Mouse (Mus musculus): Measurements from ENCODE around the gene Msh5. TPM values are rescaled to one million over a fixed set of nuclear protein-coding genes. Genes with fewer than 3 reads are reported as not detected.
A peak's percentile ranks its signal among the peaks of the same experiment; 100 is the strongest.

The Msh5 gene
- 2.2 and 2.3 TPM in 2 replicates for polyA plus RNA-seq (2012; rRNA removed)

- Histone ChIP-seq H3K27me3 (ENCODE audit: control insufficient read depth, insufficient read depth, low read length) (no peaks in the 10 kb centered on the region), H3K36me3 (ENCODE audit: control insufficient read depth, insufficient read depth, low read length) (no peaks in the 10 kb centered on the region), H3K4me3 (ENCODE audit: low read depth, low read length) (peak within 1 kb of the TSS; percentile 65), H3K27ac (ENCODE audit: insufficient read depth, low read depth, low read length) (peak within 1 kb of the TSS; percentile 97), H3K4me1 (ENCODE audit: control insufficient read depth, insufficient read depth, insufficient read length, low read length) (peaks cover 22% of the 10 kb centered on the region)
- WGBS = under 1% methylated on average over 33 of the region's 33 CpGs
- no peak; the same call in 1 of the 2 replicates for TF ChIP-seq POLR2A (IDR thresholded peaks at IDR 0.05; ENCODE audit: low read depth, low read length)
- no peak for TF ChIP-seq CTCF (IDR thresholded peaks at IDR 0.05; ENCODE audit: extremely low read depth, insufficient read length, insufficient replicate concordance, low read depth, low read length)
Observed at GRCm38 (mm10) chr17:35046681-35047455, at the start of gene Msh5. TSS of gene Msh5 (minus strand) at chr17:35046745.

GRCm38 (mm10) chr17:35094475-35095365, 48.2 kb upstream of the Msh5 start:
- H3K4me3 ChIP-seq (ENCODE audit: low read depth, low read length) = no peak overlapping the region
- peaks cover 63% of the 10 kb centered on the region for H3K36me3 ChIP-seq (ENCODE audit: control insufficient read depth, insufficient read depth, low read length)
- peaks cover 3% of the 10 kb centered on the region for H3K4me1 ChIP-seq (ENCODE audit: control insufficient read depth, insufficient read depth, insufficient read length, low read length)
- 83% methylated on average over 15 of the region's 15 CpGs for WGBS
- no peaks in the 10 kb centered on the region for H3K27me3 ChIP-seq (ENCODE audit: control insufficient read depth, insufficient read depth, low read length)
- no peak overlapping the region for H3K27ac ChIP-seq (ENCODE audit: insufficient read depth, low read depth, low read length)
- TF ChIP-seq CTCF (IDR thresholded peaks at IDR 0.05; ENCODE audit: extremely low read depth, insufficient read length, insufficient replicate concordance, low read depth, low read length) = no peak

- H3K4me1 ChIP-seq (ENCODE audit: control insufficient read depth, insufficient read depth, insufficient read length, low read length) = no peaks in the 10 kb centered on the region
- H3K4me3 ChIP-seq (ENCODE audit: low read depth, low read length) = no peak overlapping the region
- H3K36me3 ChIP-seq (ENCODE audit: control insufficient read depth, insufficient read depth, low read length) = peaks cover 50% of the 10 kb centered on the region
- TF ChIP-seq CTCF (IDR thresholded peaks at IDR 0.05; ENCODE audit: extremely low read depth, insufficient read length, insufficient replicate concordance, low read depth, low read length) (no peak), POLR2A (IDR thresholded peaks at IDR 0.05; ENCODE audit: low read depth, low read length) (no peak)
- no peak overlapping the region for H3K27ac ChIP-seq (ENCODE audit: insufficient read depth, low read depth, low read length)
- no peaks in the 10 kb centered on the region for H3K27me3 ChIP-seq (ENCODE audit: control insufficient read depth, insufficient read depth, low read length)
- 92% methylated on average over 14 of the region's 14 CpGs for WGBS
Observed at GRCm38 (mm10) chr17:35092403-35093198, 46.1 kb upstream of the Msh5 start.

GRCm38 (mm10) chr17:35090166-35090932, 43.8 kb upstream of the Msh5 start:
- 56% methylated on average over 8 of the region's 8 CpGs for WGBS
- Histone ChIP-seq H3K36me3 (ENCODE audit: control insufficient read depth, insufficient read depth, low read length) (peaks cover 35% of the 10 kb centered on the region), H3K27me3 (ENCODE audit: control insufficient read depth, insufficient read depth, low read length) (no peaks in the 10 kb centered on the region), H3K4me3 (ENCODE audit: low read depth, low read length) (peak overlapping the region; percentile 30), H3K4me1 (ENCODE audit: control insufficient read depth, insufficient read depth, insufficient read length, low read length) (no peaks in the 10 kb centered on the region), H3K27ac (ENCODE audit: insufficient read depth, low read depth, low read length) (peak overlapping the region; percentile 93; the same call in 1 of the 2 replicates)
- TF ChIP-seq CTCF (IDR thresholded peaks at IDR 0.05; ENCODE audit: extremely low read depth, insufficient read length, insufficient replicate concordance, low read depth, low read length) (no peak), POLR2A (IDR thresholded peaks at IDR 0.05; ENCODE audit: low read depth, low read length) (no peak)

GRCm38 (mm10) chr17:35088825-35089644, 42.5 kb upstream of the Msh5 start, which contains the start of gene Abhd16a:
TSS of gene Abhd16a (plus strand) at chr17:35089263.
- Histone ChIP-seq H3K27me3 (ENCODE audit: control insufficient read depth, insufficient read depth, low read length) (no peaks in the 10 kb centered on the region), H3K36me3 (ENCODE audit: control insufficient read depth, insufficient read depth, low read length) (peaks cover 25% of the 10 kb centered on the region), H3K27ac (ENCODE audit: insufficient read depth, low read depth, low read length) (peak within 1 kb of the TSS; percentile 93), H3K4me1 (ENCODE audit: control insufficient read depth, insufficient read depth, insufficient read length, low read length) (0 out of 2 replicates have a peak, but pooled peaks cover 3% of the 10 kb centered on the region), H3K4me3 (ENCODE audit: low read depth, low read length) (peak within 1 kb of the TSS; percentile 73)
- TF ChIP-seq POLR2A (IDR thresholded peaks at IDR 0.05; ENCODE audit: low read depth, low read length) (peak; percentile 86), CTCF (IDR thresholded peaks at IDR 0.05; ENCODE audit: extremely low read depth, insufficient read length, insufficient replicate concordance, low read depth, low read length) (no peak)
- WGBS = 2% methylated on average over 64 of the region's 67 CpGs
